Mouse (Mus musculus): ENCODE measurements at regions not wholly inside any gene's neighbourhood (a gene's known extent, or its start where the extent isn't known, plus 50 kb on each side); places are given as distances from the start of the nearest gene placed in this dataset.

DNA sequence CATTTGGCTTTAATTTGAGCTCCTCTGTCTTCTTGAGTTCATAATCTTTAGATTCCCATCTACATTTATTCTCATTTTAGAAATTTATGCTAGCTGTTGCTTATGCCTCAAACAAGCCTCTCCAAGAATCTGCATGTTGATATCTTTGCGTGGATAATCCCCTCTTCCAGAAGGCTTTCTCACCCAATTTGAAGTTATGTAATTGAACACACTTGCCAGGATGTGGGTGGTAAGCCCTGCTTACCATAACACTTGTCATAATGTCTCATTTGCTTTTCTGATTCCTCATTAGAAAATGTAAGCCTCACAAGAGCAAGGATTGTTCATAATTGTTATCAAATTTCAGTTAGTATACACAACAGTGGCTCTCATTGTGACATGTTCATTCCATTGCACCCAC lies 266.0 kb downstream of the Olfm4 start:
- TF ChIP-seq CTCF (IDR thresholded peaks at IDR 0.05): no peak
- no peak for TF ChIP-seq POLR2A (IDR thresholded peaks at IDR 0.05; ENCODE audit: insufficient read depth, low read depth, low read length)
- no peak for TF ChIP-seq EP300 (IDR thresholded peaks at IDR 0.05; ENCODE audit: insufficient read depth, low read depth, low read length)
